Mouse (Mus musculus) forelimb bud, embryonic 11.5 days (tissue): ENCODE data around the gene Ddx5.
"Not testable (repeated sequence)": the region's sequence is repeated elsewhere in the genome, so short reads cannot be mapped to it uniquely, and the experiment has no call there.

ENCODE experiments used
- DNase-seq: peaks from one replicate; pipeline ENCODE4 v3.0.0-alpha.2; 2012; ENCODE audit warnings: low read depth, low spot score

The Ddx5 gene

GRCm38 (mm10) chr11:106789649-106790048 is 664 bp upstream of the Ddx5 start:
- DNase-seq: no peak

- DNase-seq: peak; percentile 96
Measured at GRCm38 (mm10) chr11:106788026-106788774, 785 bp downstream of the Ddx5 start.

GRCm38 (mm10) chr11:106787131-106788025 is 1.6 kb downstream of the Ddx5 start:
- DNase-seq: peak; percentile 81

- no peak for DNase-seq
Measured at GRCm38 (mm10) chr11:106785043-106785442, 3.9 kb downstream of the Ddx5 start.

- no peak for DNase-seq
Measured at GRCm38 (mm10) chr11:106784476-106784875, 4.5 kb downstream of the Ddx5 start.

GRCm38 (mm10) chr11:106782841-106783764 is 5.9 kb downstream of the Ddx5 start:
- no peak for DNase-seq

GRCm38 (mm10) chr11:106782271-106782670 is 6.7 kb downstream of the Ddx5 start:
- not testable (repeated sequence) for DNase-seq

- DNase-seq: no peak
Measured at GRCm38 (mm10) chr11:106780590-106781220, 8.3 kb downstream of the Ddx5 start.

GRCm38 (mm10) chr11:106780089-106780425 is 8.9 kb downstream of the Ddx5 start:
- no peak for DNase-seq

GRCm38 (mm10) chr11:106779388-106780088 is 9.4 kb downstream of the Ddx5 start, which contains the start of gene Polg2:
Gene Polg2, minus strand, starts transcription at chr11:106779537.
- peak; percentile 95 for DNase-seq

GRCm38 (mm10) chr11:106778589-106779387 is 10.2 kb downstream of the Ddx5 start:
- DNase-seq: no peak

GRCm38 (mm10) chr11:106778132-106778531 is 10.9 kb downstream of the Ddx5 start:
- DNase-seq: no peak

- no peak for DNase-seq
Measured at GRCm38 (mm10) chr11:106777395-106777794, 11.6 kb downstream of the Ddx5 start.

- DNase-seq: no peak
Measured at GRCm38 (mm10) chr11:106776960-106777359, 12.0 kb downstream of the Ddx5 start.

GRCm38 (mm10) chr11:106773061-106773460 is 15.9 kb downstream of the Ddx5 start:
- DNase-seq: no peak

GRCm38 (mm10) chr11:106770195-106770974 is 18.6 kb downstream of the Ddx5 start:
- no peak for DNase-seq

GRCm38 (mm10) chr11:106767516-106767915 is 21.5 kb downstream of the Ddx5 start:
- DNase-seq: no peak

GRCm38 (mm10) chr11:106766611-106767162 is 22.3 kb downstream of the Ddx5 start:
- DNase-seq: no peak

GRCm38 (mm10) chr11:106762800-106763185 is 26.2 kb downstream of the Ddx5 start:
- no peak for DNase-seq
